Mouse (Mus musculus) CD4-positive, CD25-positive, alpha-beta regulatory T cell, adult 9 weeks (primary cell): Measurements from ENCODE around the gene Bcap31. TPM values are rescaled to one million over a fixed set of nuclear protein-coding genes. Genes with fewer than 3 reads are reported as not detected.

ENCODE experiments used
- polyA plus RNA-seq: library from polyadenylated mRNA; unstranded; fragments of 100-300 nt; shearing (Covaris generic); gene quantifications from one replicate; pipeline ENCODE4 v1.2.1, GENCODE M21; 2017

Gene Bcap31
- 339 TPM for polyA plus RNA-seq

GRCm38 (mm10) chrX:73716109-73716661 lies at the start of gene Bcap31, which contains the start of gene Abcd1:
Gene Bcap31 (minus strand): TSS chrX:73716175.
Gene Abcd1 (plus strand): TSS chrX:73716597.

GRCm38 (mm10) chrX:73756334-73757140 lies 40.6 kb upstream of the Bcap31 start, which contains the start of gene Plxnb3:
Gene Plxnb3 (plus strand): TSS chrX:73757090.

GRCm38 (mm10) chrX:73672879-73673618 lies 42.9 kb downstream of the Bcap31 start, which contains the start of gene Slc6a8:
Gene Slc6a8 (plus strand): TSS chrX:73673150.

GRCm38 (mm10) chrX:73659575-73660283 lies 56.2 kb downstream of the Bcap31 start, which contains the start of gene Pnck:
Gene Pnck (minus strand): TSS chrX:73660117.

GRCm38 (mm10) chrX:73639255-73639675 lies 76.7 kb downstream of the Bcap31 start, which contains the start of gene Dusp9:
Gene Dusp9 (plus strand): TSS chrX:73639419.

Other genes with a start within 250 kb of the Bcap31 start
- not detected for gene Bgn, start 232.6 kb downstream of the Bcap31 start, polyA plus RNA-seq
- gene Atp2b3, start 213.1 kb downstream of the Bcap31 start, polyA plus RNA-seq = not detected
- 0.36 TPM for gene Dusp9, start 76.8 kb downstream of the Bcap31 start, polyA plus RNA-seq
- gene Pnck, start 56.1 kb downstream of the Bcap31 start, polyA plus RNA-seq = 3.1 TPM
- gene Slc6a8, start 43.0 kb downstream of the Bcap31 start, polyA plus RNA-seq = 0.22 TPM
- gene Abcd1, start 422 bp upstream of the Bcap31 start, polyA plus RNA-seq = 48.6 TPM
- gene Plxnb3, start 40.9 kb upstream of the Bcap31 start, polyA plus RNA-seq = not detected
- gene Srpk3, start 58.2 kb upstream of the Bcap31 start, polyA plus RNA-seq = 0.96 TPM
- 255 TPM for gene Idh3g, start 70.7 kb upstream of the Bcap31 start, polyA plus RNA-seq
- gene Ssr4, start 70.9 kb upstream of the Bcap31 start, polyA plus RNA-seq = 250 TPM
- 0.30 TPM for gene Pdzd4, start 108.8 kb upstream of the Bcap31 start, polyA plus RNA-seq
- gene Avpr2, start 175.9 kb upstream of the Bcap31 start, polyA plus RNA-seq = 3.9 TPM
- gene L1cam, start 179.9 kb upstream of the Bcap31 start, polyA plus RNA-seq = 6.8 TPM
- 298 TPM for gene Arhgap4, start 205.7 kb upstream of the Bcap31 start, polyA plus RNA-seq
- 244 TPM for gene Naa10, start 205.8 kb upstream of the Bcap31 start, polyA plus RNA-seq
- 7.6 TPM for gene Renbp, start 214.7 kb upstream of the Bcap31 start, polyA plus RNA-seq